29 mouse cellular contexts compared by ENCODE assay signal in genomic region chr12:84110814-84111213, GRCm38 (mm10). TPM values are rescaled to one million over a fixed set of nuclear protein-coding genes. Genes with fewer than 3 reads are reported as not detected.
"Had no signal": no experiment of that assay in that cellular context is flagged by ENCODE, and none has a peak within 500 bp of the region (broad histone marks: within the 10 kb centered on the region; RNA-seq: fewer than 3 reads in every experiment).

No protein-coding gene starts in this region.

- H3K27me3 ChIP-seq: lung, embryonic 15.5 days; midbrain, embryonic 12.5 days; neural tube, embryonic 13.5 days; neural tube, embryonic 15.5 days; stomach, embryonic 15.5 days had no signal

- H3K36me3 ChIP-seq: lung, embryonic 15.5 days; midbrain, embryonic 10.5 days; midbrain, embryonic 12.5 days; neural tube, embryonic 13.5 days; neural tube, embryonic 15.5 days; stomach, embryonic 15.5 days had no signal

- DNase-seq: liver, postnatal 0 days; lung, adult 2 months; lung, postnatal 14 days; lung, postnatal 36 days; midbrain, embryonic 14.5 days; retina, postnatal 1 day; right cerebral cortex, adult 18-20 months; right cerebral cortex, postnatal 25 days; right cerebral cortex, postnatal 4 days; spleen, adult 18-20 months; thymus, adult 2 months; thymus, postnatal 25 days; thymus, postnatal 4 days had no signal

- ATAC-seq: liver, postnatal 0 days; lung, postnatal 0 days; midbrain, embryonic 16.5 days had no signal

RNA-seq across cellular contexts. Expression of gene Acot5, which starts 41.7 kb away (rescaled TPM):
- total RNA-seq: megakaryocyte progenitor cell, adult 5-6 weeks; megakaryocyte-erythroid progenitor cell, adult 5-6 weeks had no signal
- polyA plus RNA-seq: lung, adult 2 months; lung, embryonic 15.5 days; lung, postnatal 0 days; macrophage; midbrain, embryonic 10.5 days; midbrain, embryonic 12.5 days; midbrain, embryonic 14.5 days; myocyte; neural tube, embryonic 11.5 days; small intestine, adult 2 months; testis, adult 2 months had no signal

RNA-seq across cellular contexts. Expression of gene Acot3, which starts 58.9 kb away (rescaled TPM):
- total RNA-seq: megakaryocyte progenitor cell, adult 5-6 weeks; megakaryocyte-erythroid progenitor cell, adult 5-6 weeks had no signal
- polyA plus RNA-seq: lung, adult 2 months; lung, postnatal 0 days; macrophage; myocyte; small intestine, adult 2 months; testis, adult 2 months; thymus, adult 2 months; urinary bladder, adult 2 months had no signal
